In the genomic region with DNA sequence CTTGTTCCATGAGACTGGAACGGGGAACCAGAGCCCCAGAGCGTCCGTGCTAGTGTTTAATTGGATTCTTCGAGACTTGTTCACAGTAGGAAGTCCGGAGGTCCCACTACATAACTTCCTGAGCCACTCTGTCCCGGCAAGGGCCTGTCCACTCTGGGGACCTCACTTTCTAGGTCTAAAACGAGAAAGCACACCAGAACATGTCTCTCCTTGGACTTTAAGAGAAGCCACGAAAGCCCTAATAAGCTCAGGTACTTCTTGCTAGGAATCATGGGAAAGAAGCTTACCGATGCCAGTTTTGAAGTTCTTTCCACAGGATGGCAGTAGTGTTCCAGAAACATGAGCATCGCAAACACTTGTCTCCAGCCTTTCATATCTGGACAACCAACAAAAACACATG, we compare ENCODE assay signal across 8 mouse cellular contexts.
DNase-seq lines count a peak whose midpoint lies in the region; ATAC-seq and TF ChIP-seq lines count a peak whose summit lies in the region.

No protein-coding gene starts in this region.

- peak overlapping the region; percentile 19 for H3K4me2 ChIP-seq in forebrain, embryonic 15.5 days (replicated peaks)
- H3K4me2 ChIP-seq in stomach, embryonic 16.5 days (ENCODE audit: low read depth, low read length), result peak overlapping the region; percentile 49

- peak overlapping the region; percentile 70 for H3K27ac ChIP-seq in left cerebral cortex, adult 2 months
- no peak overlapping the region for H3K27ac ChIP-seq in forebrain, embryonic 15.5 days (replicated peaks)
- no peak overlapping the region for H3K27ac ChIP-seq in kidney, adult 2 months (ENCODE audit: insufficient read depth, low read depth, low read length)
- no peak overlapping the region; the same call in 1 of the 2 replicates for H3K27ac ChIP-seq in midbrain, embryonic 10.5 days (replicated peaks)
- no peak overlapping the region; the same call in 1 of the 2 replicates for H3K27ac ChIP-seq in stomach, embryonic 16.5 days (ENCODE audit: low read length)

- peak in 1 of 2 experiments; percentile 25 for DNase-seq in left cerebral cortex, adult 2 months (ENCODE audit: extremely low spot score in 1 of 2, low spot score in 2 of 2)
- no peak for DNase-seq in left cerebral cortex, postnatal 4 days
- peak; percentile 3 for DNase-seq in NIH3T3 (ENCODE audit: low read depth)
- peak; percentile 15 for DNase-seq in kidney, adult 2 months
- DNase-seq in midbrain, embryonic 10.5 days (ENCODE audit: low spot score), result no peak
- no peak for DNase-seq in gastrocnemius, postnatal 10 days

- 57% methylated on average over 10 of the region's 10 CpGs for WGBS in forebrain, embryonic 15.5 days
- 85% methylated on average over 10 of the region's 10 CpGs for WGBS in kidney, adult 2 months
- 62% methylated on average over 10 of the region's 10 CpGs for WGBS in midbrain, embryonic 10.5 days
- WGBS in stomach, embryonic 16.5 days, result 57% methylated on average over 10 of the region's 10 CpGs

- no peaks in the 10 kb centered on the region for H3K4me1 ChIP-seq in forebrain, embryonic 15.5 days
- H3K4me1 ChIP-seq in kidney, adult 2 months (ENCODE audit: control insufficient read depth, insufficient read depth, low read length), result no peaks in the 10 kb centered on the region
- no peaks in the 10 kb centered on the region for H3K4me1 ChIP-seq in midbrain, embryonic 10.5 days
- no peaks in the 10 kb centered on the region for H3K4me1 ChIP-seq in stomach, embryonic 16.5 days (ENCODE audit: control insufficient read depth, insufficient read depth, low read length)

- H3K4me3 ChIP-seq in left cerebral cortex, adult 2 months, result peak overlapping the region; percentile 52
- H3K4me3 ChIP-seq in forebrain, embryonic 15.5 days, result peak overlapping the region; percentile 34
- H3K4me3 ChIP-seq in kidney, adult 2 months (ENCODE audit: insufficient read depth, low read depth, low read length), result no peak overlapping the region; the same call in 1 of the 2 replicates
- peak overlapping the region; percentile 40 for H3K4me3 ChIP-seq in midbrain, embryonic 10.5 days
- peak overlapping the region; percentile 45 for H3K4me3 ChIP-seq in stomach, embryonic 16.5 days (replicated peaks; ENCODE audit: low read length)

- 0 out of 2 replicates have a peak, but pooled peaks have one; percentile 16 for ATAC-seq in forebrain, embryonic 15.5 days (replicated peaks)
- ATAC-seq in stomach, embryonic 16.5 days (ENCODE audit: insufficient read depth, low FRiP score), result no peak

- H3K9ac ChIP-seq in forebrain, embryonic 15.5 days (replicated peaks), result no peak overlapping the region
- peak overlapping the region; percentile 55 for H3K9ac ChIP-seq in stomach, embryonic 16.5 days (ENCODE audit: low read length)

- intact Hi-C loops in left cerebral cortex, adult 2 months (cut with DNase I), result no loop called here
- intact Hi-C loops in left cerebral cortex, postnatal 4 days (cut with DNase I), result no loop called here

- TF ChIP-seq POLR2A in kidney, adult 2 months (IDR thresholded peaks at IDR 0.05; ENCODE audit: low read depth, low read length), result no peak

- no peaks in the 10 kb centered on the region for H3K27me3 ChIP-seq in forebrain, embryonic 15.5 days
- H3K27me3 ChIP-seq in kidney, adult 2 months (replicated peaks; ENCODE audit: control insufficient read depth, insufficient read depth, low read length), result no peaks in the 10 kb centered on the region
- no peaks in the 10 kb centered on the region for H3K27me3 ChIP-seq in midbrain, embryonic 10.5 days (ENCODE audit: low read depth, poor library complexity, severe bottlenecking)
- H3K27me3 ChIP-seq in stomach, embryonic 16.5 days (ENCODE audit: control insufficient read depth, insufficient read depth, low read length), result no peaks in the 10 kb centered on the region

- no peaks in the 10 kb centered on the region for H3K36me3 ChIP-seq in forebrain, embryonic 15.5 days
- H3K36me3 ChIP-seq in kidney, adult 2 months (ENCODE audit: control insufficient read depth, insufficient read depth, low read length), result no peaks in the 10 kb centered on the region
- H3K36me3 ChIP-seq in midbrain, embryonic 10.5 days, result no peaks in the 10 kb centered on the region
- no peaks in the 10 kb centered on the region for H3K36me3 ChIP-seq in stomach, embryonic 16.5 days (ENCODE audit: control insufficient read depth, insufficient read depth, low read length)

- TF ChIP-seq CTCF in left cerebral cortex, adult 2 months (IDR thresholded peaks at IDR 0.05), result peak; percentile 57
- TF ChIP-seq CTCF in kidney, adult 2 months (conservative IDR thresholded peaks at IDR 0.05; ENCODE audit: insufficient read depth, insufficient read length, low read depth, low read length), result no peak

- H3K9me3 ChIP-seq in forebrain, embryonic 15.5 days, result no peaks in the 10 kb centered on the region
- no peaks in the 10 kb centered on the region; the same call in 1 of the 2 replicates for H3K9me3 ChIP-seq in midbrain, embryonic 10.5 days (replicated peaks)
- no peaks in the 10 kb centered on the region for H3K9me3 ChIP-seq in stomach, embryonic 16.5 days (replicated peaks; ENCODE audit: control insufficient read depth, low read length)

Comparison
In these comparisons a context has a peak if more than half of its experiments do, and no peak if none do; other contexts are left out.
1. DNase-seq: peak in NIH3T3 (single experiment) and kidney, adult 2 months (single experiment); none in left cerebral cortex, postnatal 4 days (single experiment), midbrain, embryonic 10.5 days (single experiment) and gastrocnemius, postnatal 10 days (single experiment).